Mouse (Mus musculus) cortical plate, adult 2 months (tissue): ENCODE data around the gene Zscan5b.

Experiments used
- CTCF ChIP-seq: fragments of 200-500 bp; IDR thresholded peaks from 2 replicates; pipeline ENCODE4 v1.5.1; 2011; ENCODE audit warnings: mild to moderate bottlenecking, control low read depth, low read length; ENCODE audit not compliant: insufficient read depth; ENCODE audit errors: extremely low read depth
- POLR2A ChIP-seq: fragments of 200-500 bp; IDR thresholded peaks from 2 replicates; pipeline ENCODE4 v1.6.1; 2011; ENCODE audit warnings: mild to moderate bottlenecking, low read length, control low read depth; ENCODE audit not compliant: insufficient read depth; ENCODE audit errors: extremely low read depth

DNA sequence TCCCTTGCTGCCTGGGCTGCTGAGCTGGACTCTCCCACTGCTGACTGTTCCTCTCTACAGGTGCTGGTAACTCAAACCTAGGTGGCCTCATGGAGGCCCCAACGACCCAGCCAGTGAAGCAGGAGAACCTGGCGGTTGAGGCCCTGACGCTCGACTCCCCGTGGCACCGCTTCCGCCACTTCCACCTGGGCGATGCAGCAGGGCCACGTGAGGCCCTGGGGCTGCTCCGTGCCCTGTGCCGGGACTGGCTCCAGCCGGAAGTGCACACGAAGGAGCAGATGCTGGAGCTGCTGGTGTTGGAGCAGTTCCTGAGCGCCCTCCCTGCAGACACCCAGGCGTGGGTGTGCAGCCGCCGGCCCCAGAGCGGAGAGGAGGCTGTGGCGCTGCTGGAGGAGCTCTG is 38.3 kb upstream of the Zscan5b start:
- TF ChIP-seq CTCF = no peak
- no peak for TF ChIP-seq POLR2A
